Mouse (Mus musculus) kidney, adult 2 months (tissue): ENCODE results near the gene Zfp579.

ENCODE experiments used
- CTCF ChIP-seq: fragments of 200-500 bp; conservative IDR thresholded peaks from 2 replicates; pipeline ENCODE4 v1.5.1; 2011; ENCODE audit warnings: low read depth, mild to moderate bottlenecking, control low read depth, low read length, moderate library complexity, mixed read lengths; ENCODE audit not compliant: insufficient read depth, insufficient read length
- POLR2A ChIP-seq: fragments of 200-500 bp; IDR thresholded peaks from one replicate; pipeline ENCODE4 v1.6.1; 2011; ENCODE audit warnings: low read depth, low read length, control low read depth

- no peak for TF ChIP-seq CTCF
- TF ChIP-seq POLR2A, result no peak
Measured at GRCm38 (mm10) chr7:4972321-4973047, 23.5 kb downstream of the Zfp579 start.
